Mouse (Mus musculus) Patski (cell line): Measurements from ENCODE around the gene Gm21970. TPM values are rescaled to one million over a fixed set of nuclear protein-coding genes. Genes with fewer than 3 reads are reported as not detected.
A peak's percentile ranks its signal among the peaks of the same experiment; 100 is the strongest.

Experiments used
- ATAC-seq: fragments of 100-300 bp; one replicate; pipeline ENCODE4 v1.8.0; 2021
- CTCF ChIA-PET: fragments of 350-600 bp; sonication (Branson Sonifier 250); formaldehyde crosslinking; loops from one replicate; lab custom pipeline; 2022; ENCODE audit warnings: inconsistent platforms; lab: Charles Lee
- POLR2A ChIA-PET: fragments of 350-600 bp; sonication (Branson Sonifier 250); formaldehyde crosslinking; loops from one replicate; lab custom pipeline; 2022; ENCODE audit warnings: antibody characterized with exemption, inconsistent platforms; lab: Charles Lee
- DNase-seq: peaks from one replicate; pipeline ENCODE4 v3.0.0-alpha.2; 2011; ENCODE audit warnings: low read depth, low spot score
- H3K27me3 ChIP-seq: fragments of 371-371 bp; one replicate; pipeline ENCODE4 v1.5.1; 2021
- CTCF ChIP-seq: fragments of 100-300 bp; IDR thresholded peaks from one replicate; pipeline ENCODE4 v1.5.1; 2021
- in situ Hi-C: fragments of 300-500 bp; cut with MboI; formaldehyde crosslinking; loops from 3 replicates; pipeline ENCODE4 v1.11.1; 2018; ENCODE audit warnings: low pct_unique_long_range_greater_than_20kb, mixed read lengths
- polyA plus RNA-seq: library from polyadenylated mRNA; unstranded; gene quantifications from one replicate; pipeline ENCODE4 v1.2.3, GENCODE M21; 2021

Gm21970 gene
- polyA plus RNA-seq, 1 experiment from 2014 or later: 3.8 TPM

DNA sequence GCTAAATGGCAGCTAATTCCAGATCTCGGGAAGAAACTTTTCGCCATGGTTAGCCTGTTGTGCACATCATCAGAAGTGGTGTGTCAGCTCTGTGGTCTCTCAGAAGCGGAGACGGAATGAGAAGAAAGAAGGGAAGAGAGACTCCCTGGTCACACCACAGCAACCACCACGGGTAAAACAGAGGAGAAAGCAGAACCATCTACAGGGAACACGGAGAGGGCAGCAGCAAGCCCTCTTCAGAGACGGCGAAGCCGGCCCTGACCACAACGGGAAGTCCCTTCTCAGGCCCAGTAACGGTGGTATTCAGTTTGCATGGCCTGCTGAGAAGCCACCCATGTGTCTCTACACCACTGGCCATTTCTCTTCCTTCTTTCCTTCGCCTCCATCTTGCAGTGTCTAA lies 36.4 kb upstream of the Gm21970 start:
- CTCF ChIA-PET: no interaction called here

DNA sequence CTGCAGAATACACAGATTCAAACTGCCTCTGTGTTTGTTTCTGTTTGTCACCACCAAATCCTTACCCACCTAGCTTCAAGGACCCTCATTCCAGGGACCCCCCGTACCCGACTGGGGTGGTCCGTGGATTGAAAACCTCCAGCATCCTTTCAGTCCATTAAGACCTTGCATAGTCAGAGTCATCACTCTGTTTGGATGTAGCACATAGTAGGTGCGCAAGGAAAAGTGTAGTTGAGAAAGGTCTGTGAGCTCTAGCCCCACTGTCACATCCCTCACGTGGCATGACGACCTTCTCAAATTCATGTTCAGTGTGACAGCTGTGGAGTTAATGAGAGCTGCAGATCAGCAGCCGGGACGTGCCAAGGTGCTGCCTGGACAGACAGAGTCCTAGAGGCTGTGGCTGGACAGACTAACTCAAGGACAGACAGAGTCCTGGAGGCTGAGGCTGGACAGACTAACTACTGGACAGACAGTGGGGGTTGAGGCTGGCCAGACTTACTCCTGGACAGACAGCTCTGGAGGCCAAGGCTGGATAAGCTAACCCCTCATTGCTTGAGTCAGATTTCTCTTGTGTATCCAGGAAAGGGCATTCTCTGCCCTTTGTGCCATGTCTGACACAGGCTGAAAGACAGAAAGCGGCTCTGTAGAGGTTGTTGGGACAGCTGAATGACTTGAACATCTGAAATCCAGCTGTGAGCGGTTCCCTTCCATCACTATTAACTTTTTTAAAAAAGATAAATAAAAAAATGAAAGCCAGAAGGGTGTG lies 34.6 kb upstream of the Gm21970 start:
- in situ Hi-C loops: no loop called here
- no peak for DNase-seq

More for the DNA sequence above, 36.4 kb upstream of the Gm21970 start:
- in situ Hi-C loops: no loop called here
- ATAC-seq: no peak
- H3K27me3 ChIP-seq: peaks cover 11% of the 10 kb centered on the region
- TF ChIP-seq CTCF: no peak
- DNase-seq: no peak
- POLR2A ChIA-PET: no interaction called here

DNA sequence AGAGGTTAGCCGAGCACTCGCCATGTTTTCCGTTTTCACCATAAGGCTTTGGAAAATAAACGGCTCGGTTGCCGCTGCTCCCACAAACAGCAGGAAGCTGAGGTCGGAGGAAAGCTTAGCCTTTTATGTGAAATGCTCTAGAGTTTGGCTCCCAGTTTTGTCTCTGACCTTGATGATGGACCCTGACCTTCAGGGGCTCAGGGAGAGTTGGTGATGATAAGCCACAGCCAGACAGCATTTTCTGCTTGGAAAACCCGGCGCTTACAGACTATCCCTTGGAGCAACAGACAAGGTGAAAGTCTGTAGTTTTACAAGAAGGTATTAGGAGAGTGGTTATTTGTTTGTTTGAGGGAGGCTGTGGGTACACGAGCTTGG lies 34.0 kb upstream of the Gm21970 start:
- no peak for TF ChIP-seq CTCF
- H3K27me3 ChIP-seq: no peaks in the 10 kb centered on the region
- in situ Hi-C loops: no loop called here
- ATAC-seq (no peak), DNase-seq (no peak)
- POLR2A ChIA-PET: no interaction called here
- CTCF ChIA-PET: no interaction called here

More for the DNA sequence above, 34.6 kb upstream of the Gm21970 start:
- ChIA-PET POLR2A (interaction anchor here (0.6 kb wide), 1 partner anchor 139 kb away, joined by 4 read pairs; no protein-coding TSS in a partner anchor), CTCF (no interaction called here)
- no peaks in the 10 kb centered on the region for H3K27me3 ChIP-seq
- no peak for TF ChIP-seq CTCF
- ATAC-seq: no peak

DNA sequence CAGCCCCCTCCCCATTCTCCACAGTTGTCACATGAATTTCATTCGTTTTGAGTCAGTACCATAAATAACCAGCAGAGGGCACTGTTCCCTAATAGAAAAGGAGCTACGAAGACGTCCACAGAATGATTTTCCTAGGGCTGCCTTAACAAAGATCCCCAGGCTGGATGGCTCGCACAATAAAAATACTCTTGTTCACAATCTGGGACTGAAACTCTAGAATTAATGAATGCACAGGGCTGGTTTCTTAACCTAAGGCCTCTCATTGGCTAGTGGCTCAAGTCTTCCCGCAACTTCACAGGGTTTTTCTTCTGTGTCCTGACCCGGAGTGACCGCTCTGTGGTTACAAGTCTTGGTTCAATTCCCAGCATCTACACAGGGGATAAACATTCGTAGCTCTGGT lies 33.0 kb upstream of the Gm21970 start:
- ATAC-seq (no peak), DNase-seq (no peak)
- ChIA-PET CTCF (interaction anchor here (1.6 kb wide), 1 partner anchor 223 kb away, joined by 5 read pairs; no protein-coding TSS in a partner anchor), POLR2A (no interaction called here)
- in situ Hi-C loops: no loop called here
- TF ChIP-seq CTCF: peak; percentile 63
- H3K27me3 ChIP-seq: no peaks in the 10 kb centered on the region

DNA sequence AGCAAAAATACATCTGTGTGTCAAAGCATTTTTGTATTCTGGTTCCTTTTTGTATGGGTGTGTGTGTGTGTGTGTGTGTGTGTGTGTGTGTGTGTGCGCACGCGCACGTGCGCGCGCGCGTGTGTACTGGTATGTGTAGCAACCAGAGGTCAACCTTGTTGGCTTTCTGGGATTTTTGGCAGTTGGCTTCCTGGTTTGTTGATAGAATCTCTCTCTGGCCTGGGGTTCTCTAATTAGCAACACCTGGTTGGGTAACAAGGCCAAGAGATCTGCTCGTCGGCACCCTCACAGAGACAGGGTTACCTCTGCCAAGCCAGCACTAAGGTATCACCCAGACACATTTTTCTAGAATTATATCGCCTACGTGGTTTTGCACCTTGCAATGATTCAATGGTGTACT lies 32.0 kb upstream of the Gm21970 start:
- in situ Hi-C loops: no loop called here
- ChIA-PET POLR2A (interaction anchor here (0.7 kb wide), 1 partner anchor 14 kb away, joined by 3 read pairs; no protein-coding TSS in a partner anchor), CTCF (interaction anchor here (1.6 kb wide), 1 partner anchor 222 kb away, joined by 5 read pairs; no protein-coding TSS in a partner anchor)
- ATAC-seq (no peak), DNase-seq (no peak)
- no peak for TF ChIP-seq CTCF
- H3K27me3 ChIP-seq: no peaks in the 10 kb centered on the region

DNA sequence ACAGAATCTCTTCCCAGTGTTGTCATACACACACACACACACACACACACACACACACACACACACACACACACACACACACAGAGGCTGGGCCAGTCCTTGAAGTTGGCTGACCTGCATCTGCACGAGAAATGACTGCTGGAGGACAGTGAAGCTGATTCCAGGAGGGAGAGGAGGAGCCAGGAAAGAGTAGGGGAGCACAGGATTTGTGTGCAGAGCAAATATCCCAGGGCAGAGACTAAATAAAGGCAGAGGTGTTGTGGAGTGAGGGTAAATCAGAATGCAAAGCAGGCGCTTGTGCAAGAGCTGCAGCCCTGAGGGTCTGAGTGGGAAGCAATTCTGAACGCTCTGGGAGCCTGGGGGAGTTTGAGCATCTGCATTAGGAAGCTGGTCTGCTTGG lies 31.4 kb upstream of the Gm21970 start:
- in situ Hi-C loops: loop anchor here (5.0 to 10.0 kb wide), 2 partner anchors 92 to 225 kb away; no protein-coding TSS in a partner anchor
- no peaks in the 10 kb centered on the region for H3K27me3 ChIP-seq
- ATAC-seq (no peak), DNase-seq (no peak)
- CTCF ChIA-PET: interaction anchor here (1.4 to 1.6 kb wide), 2 partner anchors 8 to 222 kb away, joined by 3 to 5 read pairs; no protein-coding TSS in a partner anchor
- no peak for TF ChIP-seq CTCF
- POLR2A ChIA-PET: interaction anchor here (1.0 kb wide), 1 partner anchor 11 kb away, joined by 3 read pairs; no protein-coding TSS in a partner anchor

DNA sequence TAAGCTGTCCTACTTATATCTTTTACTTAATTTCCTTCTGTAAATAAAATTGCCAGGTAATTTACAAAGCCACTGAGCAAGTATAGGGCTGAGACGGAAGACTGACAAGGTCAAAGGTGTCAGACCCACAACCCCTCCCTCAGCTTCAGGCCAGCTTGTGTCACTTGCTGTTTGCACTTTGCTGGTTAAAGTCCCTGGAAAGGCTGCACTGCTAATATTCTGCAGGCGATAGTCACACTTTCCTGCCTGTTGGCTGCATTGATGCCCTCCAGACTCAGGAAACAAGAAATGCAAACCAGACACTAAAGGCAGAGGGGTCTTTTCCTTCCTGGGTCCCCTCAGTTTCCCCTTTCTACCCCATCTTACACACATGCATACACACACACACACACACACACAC lies 29.5 kb upstream of the Gm21970 start:
- in situ Hi-C loops: loop anchor here (5.0 to 10.0 kb wide), 2 partner anchors 90 to 223 kb away; no protein-coding TSS in a partner anchor
- ATAC-seq: no peak
- no peaks in the 10 kb centered on the region for H3K27me3 ChIP-seq
- CTCF ChIA-PET: interaction anchor here (1.8 kb wide), 1 partner anchor 91 kb away, joined by 3 read pairs; no protein-coding TSS in a partner anchor
- POLR2A ChIA-PET: interaction anchor here (0.7 to 2.6 kb wide), 2 partner anchors 12 to 129 kb away, joined by 3 to 10 read pairs; partner anchors contain the start of gene Ifnar2
- no peak for DNase-seq
- TF ChIP-seq CTCF: no peak

DNA sequence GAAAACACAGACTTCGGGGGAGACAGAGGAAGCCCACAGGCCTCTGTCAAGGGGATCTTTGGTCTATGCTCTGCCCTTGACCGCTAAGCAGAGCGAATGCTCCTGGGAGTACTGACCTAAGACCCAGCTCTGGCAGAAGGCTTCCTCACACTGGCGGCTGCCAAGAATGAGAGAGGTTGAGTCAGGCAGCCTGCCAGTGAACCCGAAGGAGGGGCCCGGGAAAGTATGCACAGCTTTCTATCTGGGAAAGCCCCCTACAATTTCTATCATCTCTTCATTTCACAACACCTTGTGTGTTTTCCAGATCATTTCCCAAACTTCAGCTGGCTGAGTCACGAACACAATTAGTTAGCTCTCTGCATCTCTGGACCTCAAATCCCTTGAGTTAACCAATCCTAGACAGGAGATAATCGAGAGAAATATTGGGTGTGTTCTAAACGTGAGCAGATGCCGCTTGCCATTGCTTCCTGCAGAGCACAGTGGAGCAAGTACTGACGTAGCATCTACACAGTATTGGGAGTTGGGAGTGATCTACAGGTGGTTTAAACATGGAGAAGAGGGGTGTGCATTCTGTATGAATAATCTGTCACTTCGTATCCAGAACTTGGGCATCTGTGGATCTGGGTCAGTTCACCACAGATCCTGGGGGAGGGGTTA lies 28.8 kb upstream of the Gm21970 start:
- DNase-seq (peak; percentile 80), ATAC-seq (peak; percentile 60)
- TF ChIP-seq CTCF: no peak
- CTCF ChIA-PET: interaction anchor here (1.2 to 1.8 kb wide), 2 partner anchors 87 to 90 kb away, joined by 3 to 4 read pairs; no protein-coding TSS in a partner anchor
- no peaks in the 10 kb centered on the region for H3K27me3 ChIP-seq
- in situ Hi-C loops: loop anchor here (5.0 to 10.0 kb wide), 2 partner anchors 90 to 222 kb away; no protein-coding TSS in a partner anchor
- POLR2A ChIA-PET: interaction anchor here (1.2 to 2.6 kb wide), 3 partner anchors 11 to 96 kb away, joined by 3 to 10 read pairs (median 4); partner anchors contain the start of genes Ifnar2 and Il10rb

DNA sequence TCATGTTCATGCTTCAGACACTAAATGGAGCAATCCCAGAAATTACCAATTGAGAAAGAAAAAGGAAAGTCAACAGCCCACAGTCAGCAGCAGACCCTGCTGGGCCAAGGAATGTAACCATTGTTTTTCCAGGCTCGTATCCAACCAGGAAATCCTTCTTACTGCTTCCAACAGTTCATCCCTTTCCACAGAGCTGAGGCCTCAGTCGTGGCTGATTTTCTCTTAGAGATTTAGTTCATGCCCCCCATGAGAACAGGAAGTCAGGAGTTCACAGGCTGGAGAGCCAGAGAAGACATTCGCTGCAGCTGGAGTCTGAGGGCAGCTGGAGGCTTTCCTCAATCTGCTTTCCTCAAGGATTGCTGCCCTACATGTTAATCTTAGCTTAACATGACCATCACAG lies 28.0 kb upstream of the Gm21970 start:
- DNase-seq: peak; percentile 62
- no peaks in the 10 kb centered on the region for H3K27me3 ChIP-seq
- in situ Hi-C loops: loop anchor here (5.0 to 10.0 kb wide), 2 partner anchors 89 to 221 kb away; no protein-coding TSS in a partner anchor
- peak; percentile 57 for ATAC-seq
- no peak for TF ChIP-seq CTCF
- ChIA-PET POLR2A (interaction anchor here (1.2 to 2.6 kb wide), 3 partner anchors 11 to 96 kb away, joined by 3 to 10 read pairs (median 4); partner anchors contain the start of genes Ifnar2 and Il10rb), CTCF (interaction anchor here (0.6 to 1.2 kb wide), 4 partner anchors 12 to 87 kb away, joined by 3 to 4 read pairs (median 4); no protein-coding TSS in a partner anchor)

DNA sequence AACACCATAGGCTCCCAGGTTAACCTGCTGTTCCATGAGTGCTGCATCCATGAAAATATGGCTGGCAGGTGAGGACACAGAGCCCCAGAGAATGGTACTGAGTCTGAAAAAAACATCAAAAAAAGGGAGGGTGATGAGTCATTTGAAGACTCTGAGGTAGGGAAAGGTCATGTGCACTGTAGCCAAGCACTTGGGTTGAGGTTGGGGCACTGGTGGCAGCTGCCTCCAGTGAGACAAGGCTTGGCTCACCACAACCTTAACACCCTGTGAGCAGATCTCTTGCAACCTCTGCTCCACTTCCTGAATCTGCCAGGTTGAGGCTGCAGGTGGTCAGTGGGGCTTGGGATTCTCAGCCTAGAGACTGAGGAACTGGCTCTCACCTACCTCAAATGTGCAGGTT lies 25.0 kb upstream of the Gm21970 start:
- ChIA-PET POLR2A (no interaction called here), CTCF (no interaction called here)
- ATAC-seq (no peak), DNase-seq (no peak)
- no peak for TF ChIP-seq CTCF
- in situ Hi-C loops: loop anchor here (10.0 kb wide), 1 partner anchor 218 kb away; no protein-coding TSS in a partner anchor
- no peaks in the 10 kb centered on the region for H3K27me3 ChIP-seq
